In genomic region chr11:88623671-88624070, GRCm38 (mm10) we compare ENCODE assay signal across 16 mouse cellular contexts.
DNase-seq lines count a peak whose midpoint lies in the region; ATAC-seq and TF ChIP-seq lines count a peak whose summit lies in the region.
"Had no signal": no experiment of that assay in that cellular context is flagged by ENCODE, and none has a peak within 500 bp of the region (broad histone marks: within the 10 kb centered on the region; RNA-seq: fewer than 3 reads in every experiment).

No protein-coding gene starts in this region.

- H3K36me3 ChIP-seq in hindbrain, embryonic 13.5 days, result no peaks in the 10 kb centered on the region
- no peaks in the 10 kb centered on the region for H3K36me3 ChIP-seq in hindbrain, postnatal 0 days (ENCODE audit: insufficient read depth, low read length)
- no peaks in the 10 kb centered on the region for H3K36me3 ChIP-seq in ES-E14 (ENCODE audit: control insufficient read depth, insufficient read depth, low read length, poor library complexity, severe bottlenecking)
- H3K36me3 ChIP-seq in intestine, embryonic 16.5 days (ENCODE audit: control insufficient read depth, insufficient read depth, low read length), result no peaks in the 10 kb centered on the region
- H3K36me3 ChIP-seq: embryonic facial prominence, embryonic 15.5 days had no signal

- 79% methylated on average over 6 of the region's 6 CpGs for WGBS in hindbrain, embryonic 13.5 days
- WGBS in hindbrain, postnatal 0 days, result 72% methylated on average over 6 of the region's 6 CpGs
- 65% methylated on average over 6 of the region's 6 CpGs for WGBS in intestine, embryonic 16.5 days

- no peak overlapping the region for H3K4me2 ChIP-seq in hindbrain, embryonic 13.5 days
- H3K4me2 ChIP-seq in hindbrain, postnatal 0 days (ENCODE audit: low read depth, low read length), result no peak overlapping the region
- no peak overlapping the region for H3K4me2 ChIP-seq in intestine, embryonic 16.5 days (ENCODE audit: low read depth, low read length)
- H3K4me2 ChIP-seq: embryonic facial prominence, embryonic 15.5 days; hindbrain, embryonic 14.5 days had no signal

- no peak overlapping the region for H3K9ac ChIP-seq in hindbrain, embryonic 13.5 days
- no peak overlapping the region for H3K9ac ChIP-seq in hindbrain, postnatal 0 days (replicated peaks; ENCODE audit: low read length)
- H3K9ac ChIP-seq in ES-E14 (ENCODE audit: insufficient read depth, low read depth, low read length, poor library complexity, severe bottlenecking), result no peak overlapping the region
- no peak overlapping the region for H3K9ac ChIP-seq in intestine, embryonic 16.5 days (ENCODE audit: low read depth, low read length)
- H3K9ac ChIP-seq: embryonic facial prominence, embryonic 15.5 days; hindbrain, embryonic 14.5 days; liver, embryonic 14.5 days had no signal

- H3K9me3 ChIP-seq in hindbrain, embryonic 13.5 days, result no peaks in the 10 kb centered on the region
- no peaks in the 10 kb centered on the region for H3K9me3 ChIP-seq in hindbrain, postnatal 0 days (ENCODE audit: low read length)
- no peaks in the 10 kb centered on the region for H3K9me3 ChIP-seq in ES-E14 (ENCODE audit: control insufficient read depth, insufficient read depth, low read depth, low read length)
- H3K9me3 ChIP-seq in intestine, embryonic 16.5 days (ENCODE audit: control insufficient read depth, low read length), result no peaks in the 10 kb centered on the region
- H3K9me3 ChIP-seq: embryonic facial prominence, embryonic 15.5 days had no signal

- H3K4me1 ChIP-seq in hindbrain, embryonic 13.5 days (replicated peaks), result peaks cover 92% of the 10 kb centered on the region
- H3K4me1 ChIP-seq in hindbrain, postnatal 0 days (ENCODE audit: insufficient read depth, low read length), result peaks cover 30% of the 10 kb centered on the region
- H3K4me1 ChIP-seq in ES-E14 (ENCODE audit: control insufficient read depth in 2 of 2, insufficient read depth in 2 of 2, low read length in 2 of 2, poor library complexity in 1 of 2), result peaks cover 34 to 50% of the 10 kb centered on the region in 2 experiments
- peaks cover 76% of the 10 kb centered on the region for H3K4me1 ChIP-seq in intestine, embryonic 16.5 days (ENCODE audit: control insufficient read depth, insufficient read depth, low read length)

- no peak for ATAC-seq in hindbrain, embryonic 13.5 days (ENCODE audit: low FRiP score)
- no peak for ATAC-seq in hindbrain, postnatal 0 days
- ATAC-seq in intestine, embryonic 16.5 days, result no peak
- ATAC-seq in frontal cortex, adult (ENCODE audit: low TSS enrichment), result no peak
- ATAC-seq: forebrain, embryonic 16.5 days had no signal

- 0 out of 2 replicates have a peak overlapping the region, but pooled peaks have one; percentile 32 for H3K27ac ChIP-seq in hindbrain, embryonic 13.5 days
- no peak overlapping the region for H3K27ac ChIP-seq in hindbrain, postnatal 0 days
- H3K27ac ChIP-seq in ES-E14 (ENCODE audit: insufficient read depth, low read depth, low read length, poor library complexity, severe bottlenecking), result peak overlapping the region; percentile 40; the same call in 1 of the 2 replicates
- H3K27ac ChIP-seq in intestine, embryonic 16.5 days (ENCODE audit: low read length), result peak overlapping the region; percentile 3
- H3K27ac ChIP-seq: embryonic facial prominence, embryonic 15.5 days; hindbrain, embryonic 14.5 days; liver, embryonic 14.5 days had no signal

- in situ Hi-C loops in ES-E14 (cut with MboI; ENCODE audit: low sequenced_read_pairs in 2 of 2, unreplicated experiment in 2 of 2), result no loop called here

- H3K4me3 ChIP-seq in hindbrain, embryonic 13.5 days, result no peak overlapping the region
- H3K4me3 ChIP-seq in hindbrain, postnatal 0 days (ENCODE audit: low read length), result no peak overlapping the region
- H3K4me3 ChIP-seq in ES-E14 (ENCODE audit: insufficient read depth in 1 of 2, low read depth in 1 of 2, low read length in 2 of 2, poor library complexity in 1 of 2, severe bottlenecking in 1 of 2), result no peak overlapping the region
- H3K4me3 ChIP-seq in intestine, embryonic 16.5 days (ENCODE audit: low read length), result no peak overlapping the region
- H3K4me3 ChIP-seq: embryonic facial prominence, embryonic 15.5 days had no signal

- no peak for DNase-seq in hindbrain, postnatal 0 days (ENCODE audit: low spot score)
- DNase-seq in ES-E14 (ENCODE audit: low read depth, low spot score), result no peak
- DNase-seq in kidney, postnatal 10 days, result peak; percentile 62
- DNase-seq in MN1 (ENCODE audit: low spot score), result no peak
- DNase-seq: adrenal gland, postnatal 36 days; gastrocnemius, postnatal 36 days; layer of hippocampus, adult 9-11 months; right cerebral cortex, postnatal 14 days; thymus, postnatal 14 days had no signal

- no peaks in the 10 kb centered on the region for H3K27me3 ChIP-seq in hindbrain, embryonic 13.5 days
- no peaks in the 10 kb centered on the region for H3K27me3 ChIP-seq in hindbrain, postnatal 0 days (ENCODE audit: insufficient read depth, low read length)
- H3K27me3 ChIP-seq in intestine, embryonic 16.5 days (replicated peaks; ENCODE audit: control insufficient read depth, insufficient read depth, low read length), result no peaks in the 10 kb centered on the region
- H3K27me3 ChIP-seq: embryonic facial prominence, embryonic 15.5 days had no signal

- TF ChIP-seq CTCF in hindbrain, postnatal 0 days (IDR thresholded peaks at IDR 0.05; ENCODE audit: low read depth), result no peak

TF ChIP-seq in ES-E14, 5 proteins besides CTCF, POLR2A, EP300 and RAD21:
- TF ChIP-seq ZNF384 (IDR thresholded peaks at IDR 0.05; ENCODE audit: low read depth, low read length), result no peak
- no peak for TF ChIP-seq ZC3H11A (IDR thresholded peaks at IDR 0.05; ENCODE audit: borderline replicate concordance, low read depth, low read length)
- no peak for TF ChIP-seq MAFK (IDR thresholded peaks at IDR 0.05; ENCODE audit: insufficient read depth, low read depth, low read length)
- TF ChIP-seq CHD2 (IDR thresholded peaks at IDR 0.05; ENCODE audit: low read depth, low read length), result no peak
- no peak for TF ChIP-seq HCFC1 (IDR thresholded peaks at IDR 0.05; ENCODE audit: borderline replicate concordance, insufficient read depth, low read length)
